Comparison of ENCODE assay signal across 9 mouse cellular contexts in the genomic region with DNA sequence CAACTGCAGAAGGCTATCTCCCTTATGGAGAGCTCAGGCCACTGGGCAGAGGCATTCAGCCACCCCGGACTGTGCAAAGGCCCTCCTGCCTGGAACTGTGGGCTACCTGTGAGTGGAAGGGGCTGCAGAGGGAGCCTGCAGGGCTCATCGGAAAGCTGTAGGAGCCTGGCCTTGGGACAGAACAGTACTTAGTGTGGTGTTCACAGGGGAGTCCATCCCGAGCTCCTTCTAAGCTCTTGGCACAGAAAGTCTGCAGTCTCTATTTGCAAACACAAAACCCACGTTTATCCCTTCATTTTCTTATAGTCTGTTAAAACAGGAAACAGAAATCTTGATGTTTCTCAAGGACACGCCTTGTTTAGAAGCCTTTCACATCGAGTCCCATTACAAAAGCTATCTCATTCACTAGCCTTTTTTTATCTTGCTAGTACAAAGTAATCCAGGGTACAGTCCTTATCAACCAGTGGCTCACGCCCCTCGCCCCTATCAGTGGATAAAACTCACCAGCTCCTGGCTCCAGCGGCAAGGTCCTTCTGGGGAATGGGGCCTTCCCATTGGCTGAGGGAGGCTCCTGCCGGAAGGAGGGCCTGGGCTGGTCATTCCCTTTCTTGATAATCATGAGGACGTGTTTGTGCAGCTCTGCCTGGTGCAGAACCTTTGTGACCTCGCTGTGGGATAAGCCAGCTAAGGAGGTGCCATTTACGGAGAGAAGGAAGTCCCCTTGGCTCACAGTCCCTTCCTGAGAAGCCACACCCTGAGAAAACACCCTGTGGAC. TPM values are rescaled to one million over a fixed set of nuclear protein-coding genes. Genes with fewer than 3 reads are reported as not detected.
DNase-seq lines count a peak whose midpoint lies in the region; ATAC-seq and TF ChIP-seq lines count a peak whose summit lies in the region.
"Had no signal": no experiment of that assay in that cellular context is flagged by ENCODE, and none has a peak within 500 bp of the region (broad histone marks: within the 10 kb centered on the region; RNA-seq: fewer than 3 reads in every experiment).

No protein-coding gene starts in this region.

- peak overlapping the region; percentile 49 for H3K4me3 ChIP-seq in erythroblast, embryonic 14.5 days (replicated peaks)
- H3K4me3 ChIP-seq in intestine, postnatal 0 days (ENCODE audit: low read depth, low read length): no peak overlapping the region

- peak overlapping the region; percentile 62 for H3K27ac ChIP-seq in intestine, postnatal 0 days (ENCODE audit: low read depth, low read length)

- no peaks in the 10 kb centered on the region for H3K9me3 ChIP-seq in erythroblast, embryonic 14.5 days (ENCODE audit: control insufficient read depth, low read length)
- no peaks in the 10 kb centered on the region for H3K9me3 ChIP-seq in intestine, postnatal 0 days (ENCODE audit: control insufficient read depth)

- TF ChIP-seq CTCF in intestine, postnatal 0 days (IDR thresholded peaks at IDR 0.05; ENCODE audit: low read depth): no peak

- H3K9ac ChIP-seq in intestine, postnatal 0 days (ENCODE audit: low read depth, low read length): no peak overlapping the region

- no peaks in the 10 kb centered on the region for H3K27me3 ChIP-seq in erythroblast, embryonic 14.5 days (ENCODE audit: control insufficient read depth)
- H3K27me3 ChIP-seq in intestine, postnatal 0 days (replicated peaks; ENCODE audit: control insufficient read depth, insufficient read depth, low read length): no peaks in the 10 kb centered on the region

- H3K36me3 ChIP-seq in erythroblast, embryonic 14.5 days (ENCODE audit: control insufficient read depth): peaks cover under 1% of the 10 kb centered on the region
- peaks cover 40% of the 10 kb centered on the region for H3K36me3 ChIP-seq in intestine, postnatal 0 days (ENCODE audit: control insufficient read depth, insufficient read depth)

- ATAC-seq in intestine, postnatal 0 days: peak; percentile 85

- H3K4me1 ChIP-seq in erythroblast, embryonic 14.5 days (ENCODE audit: control insufficient read depth): peaks cover 42% of the 10 kb centered on the region
- no peaks in the 10 kb centered on the region; the same call in 1 of the 2 replicates for H3K4me1 ChIP-seq in intestine, postnatal 0 days (replicated peaks; ENCODE audit: control insufficient read depth, insufficient read depth, low read length)

- 28% methylated on average over 13 of the region's 13 CpGs for WGBS in intestine, postnatal 0 days

- peak overlapping the region; percentile 10; the same call in 1 of the 2 replicates for H3K4me2 ChIP-seq in intestine, postnatal 0 days (replicated peaks; ENCODE audit: low read depth)

- peak; percentile 17 to 25 for DNase-seq in cerebellum, postnatal 10 days
- DNase-seq in cerebellum, adult 8-10 months: no peak
- peak; percentile 35 to 55 for DNase-seq in lung, postnatal 4 days
- DNase-seq in right cerebral cortex, postnatal 36 days (ENCODE audit: low spot score in 2 of 2): no peak
- no peak for DNase-seq in neural tube, embryonic 10.5 days (ENCODE audit: extremely low spot score, low spot score)
- no peak for DNase-seq in layer of hippocampus, postnatal 25 days (ENCODE audit: extremely low spot score in 1 of 2, low spot score in 1 of 2)
- DNase-seq: cerebellum, postnatal 14 days had no signal

RNA-seq across cellular contexts. Expression of gene 1810049J17Rik, which starts 45.8 kb away (rescaled TPM):
- not detected in 2 replicates for polyA plus RNA-seq in erythroblast, embryonic 14.5 days (2012)
- polyA plus RNA-seq in intestine, postnatal 0 days (2015; fragmentation: Nextera tagmentation; extraction: Ambion mirVana): 6.5 and 6.9 TPM in 2 replicates
- total RNA-seq in layer of hippocampus, postnatal 25 days (2021): under 1 TPM in 1 of 2 experiments, not detected in 1; 0.69 TPM

RNA-seq across cellular contexts. Expression of gene Golph3, which starts 46.2 kb away (rescaled TPM):
- 20.6 and 30.2 TPM in 2 replicates for polyA plus RNA-seq in erythroblast, embryonic 14.5 days (2012)
- 67.9 and 70.0 TPM in 2 replicates for polyA plus RNA-seq in intestine, postnatal 0 days (2015; fragmentation: Nextera tagmentation; extraction: Ambion mirVana)
- 10 to 100 TPM; 90.6 to 98.8 TPM for total RNA-seq in layer of hippocampus, postnatal 25 days (2021)

Comparison
In these comparisons a context has a peak if more than half of its experiments do, and no peak if none do; other contexts are left out.
1. DNase-seq: peak in cerebellum, postnatal 10 days (2 of 2) and lung, postnatal 4 days (2 of 2); none in cerebellum, adult 8-10 months (single experiment), right cerebral cortex, postnatal 36 days (0 of 2), neural tube, embryonic 10.5 days (single experiment) and layer of hippocampus, postnatal 25 days (0 of 2).